Mouse (Mus musculus) midbrain, embryonic 14.5 days (tissue): Measurements from ENCODE around the gene Zfp764. TPM values are rescaled to one million over a fixed set of nuclear protein-coding genes. Genes with fewer than 3 reads are reported as not detected.
A peak's percentile ranks its signal among the peaks of the same experiment; 100 is the strongest.
"Not testable (repeated sequence)": the region's sequence is repeated elsewhere in the genome, so short reads cannot be mapped to it uniquely, and the experiment has no call there.

Experiments
- ATAC-seq: fragments of 200-750 bp; cut with Nextera tagmentation; 2 replicates; pipeline ENCODE4 v1.8.0; 2017; ENCODE audit warnings: moderate number of reproducible peaks, moderate library complexity; ENCODE audit not compliant: low FRiP score, low TSS enrichment
- DNase-seq: peaks from one replicate; pipeline ENCODE4 v3.0.0-alpha.2; 2015
- H3K27ac ChIP-seq: fragments of 300-500 bp; sonication (generic); replicated peaks from 2 replicates; pipeline ENCODE4 v1.5.1; 2014; ENCODE audit warnings: mild to moderate bottlenecking, low read depth, low read length, moderate library complexity
- H3K27me3 ChIP-seq: fragments of 300-500 bp; sonication (generic); 2 replicates; pipeline ENCODE4 v1.6.1; 2014; ENCODE audit warnings: low read length, control low read depth, mixed read lengths; ENCODE audit not compliant: control insufficient read depth, insufficient read depth
- H3K36me3 ChIP-seq: fragments of 300-500 bp; sonication (generic); 2 replicates; pipeline ENCODE4 v1.6.1; 2014; ENCODE audit warnings: low read length, control low read depth; ENCODE audit not compliant: control insufficient read depth, insufficient read depth
- H3K4me1 ChIP-seq: fragments of 300-500 bp; sonication (generic); 2 replicates; pipeline ENCODE4 v1.6.1; 2014; ENCODE audit warnings: mild to moderate bottlenecking, antibody characterized with exemption, low read length, control low read depth; ENCODE audit not compliant: control insufficient read depth, insufficient read depth
- H3K4me2 ChIP-seq: fragments of 300-500 bp; sonication (generic); 2 replicates; pipeline ENCODE4 v1.6.1; 2014; ENCODE audit warnings: mild to moderate bottlenecking, low read length, moderate library complexity
- H3K4me3 ChIP-seq: fragments of 300-500 bp; sonication (generic); replicated peaks from 2 replicates; pipeline ENCODE4 v1.5.1; 2014; ENCODE audit warnings: low read depth, low read length
- H3K9ac ChIP-seq: fragments of 300-500 bp; sonication (generic); replicated peaks from 2 replicates; pipeline ENCODE4 v1.6.1; 2014; ENCODE audit warnings: mild to moderate bottlenecking, low read length, moderate library complexity
- H3K9me3 ChIP-seq: fragments of 300-500 bp; sonication (generic); 2 replicates; pipeline ENCODE4 v1.6.1; 2016; ENCODE audit warnings: low read length, control low read depth, mixed read lengths; ENCODE audit not compliant: control insufficient read depth
- whole genome bisulfite sequencing: fragments of 180-500 bp; shearing (Covaris S2); extraction: QIAGEN DNeasy Blood & Tissue Kit; methylation state at CpG from one replicate; pipeline ENCODE4 v1.1.7; 2014; 5-methylcytosine and 5-hydroxymethylcytosine counted together
- polyA plus RNA-seq: library from polyadenylated mRNA; unstranded; fragments of >200 nt; fragmentation: Nextera tagmentation; extraction: Ambion mirVana; gene quantifications from 2 replicates; pipeline ENCODE4 v1.2.1, GENCODE M21; 2014

The Zfp764 gene
- polyA plus RNA-seq, 1 experiment from 2014 or later: 5.7 TPM

GRCm38 (mm10) chr7:127393944-127394333 is 12.7 kb downstream of the Zfp764 start:
- H3K4me3 ChIP-seq: peak overlapping the region; percentile 69
- H3K36me3 ChIP-seq: peaks cover 6% of the 10 kb centered on the region; the same call in 1 of the 2 replicates
- WGBS: 28% methylated on average over 7 of the region's 7 CpGs
- H3K27me3 ChIP-seq: no peaks in the 10 kb centered on the region
- peak overlapping the region; percentile 53; the same call in 1 of the 2 replicates for H3K9ac ChIP-seq
- no peak for ATAC-seq
- no peaks in the 10 kb centered on the region for H3K9me3 ChIP-seq
- H3K27ac ChIP-seq: peak overlapping the region; percentile 88
- peaks cover 14% of the 10 kb centered on the region for H3K4me1 ChIP-seq
- peak overlapping the region; percentile 71 for H3K4me2 ChIP-seq
- DNase-seq: no peak

- Histone ChIP-seq H3K4me2 (peak within 1 kb of the TSS; percentile 71), H3K4me3 (peak within 1 kb of the TSS; percentile 69), H3K36me3 (peaks cover 6% of the 10 kb centered on the region; the same call in 1 of the 2 replicates), H3K27ac (peak within 1 kb of the TSS; percentile 88), H3K9me3 (no peaks in the 10 kb centered on the region), H3K27me3 (no peaks in the 10 kb centered on the region), H3K4me1 (peaks cover 14% of the 10 kb centered on the region), H3K9ac (peak within 1 kb of the TSS; percentile 79)
- WGBS: under 1% methylated on average over 45 of the region's 45 CpGs
- ATAC-seq (peak; percentile 90), DNase-seq (peak; percentile 99)
These were observed 13.3 kb downstream of the Zfp764 start, which contains the start of gene E430018J23Rik for GRCm38 (mm10) chr7:127393157-127393943. E430018J23Rik (minus strand) TSS chr7:127393629.

- DNase-seq (no peak), ATAC-seq (no peak)
- H3K9ac ChIP-seq: peak overlapping the region; percentile 79
- peak overlapping the region; percentile 69 for H3K4me3 ChIP-seq
- no peaks in the 10 kb centered on the region for H3K9me3 ChIP-seq
- H3K27ac ChIP-seq: no peak overlapping the region
- WGBS: 87% methylated on average over 8 of the region's 8 CpGs
- H3K4me1 ChIP-seq: peaks cover 14% of the 10 kb centered on the region
- peaks cover 6% of the 10 kb centered on the region; the same call in 1 of the 2 replicates for H3K36me3 ChIP-seq
- no peaks in the 10 kb centered on the region for H3K27me3 ChIP-seq
- peak overlapping the region; percentile 71 for H3K4me2 ChIP-seq
These were observed 14.3 kb downstream of the Zfp764 start for GRCm38 (mm10) chr7:127392251-127392824.

- Histone ChIP-seq H3K27ac (no peak overlapping the region), H3K4me2 (no peak overlapping the region), H3K4me1 (peaks cover 14% of the 10 kb centered on the region), H3K9me3 (no peaks in the 10 kb centered on the region), H3K9ac (no peak overlapping the region), H3K36me3 (peaks cover 6% of the 10 kb centered on the region; the same call in 1 of the 2 replicates), H3K27me3 (no peaks in the 10 kb centered on the region), H3K4me3 (no peak overlapping the region)
- WGBS: 95% methylated on average over 16 of the region's 16 CpGs
- ATAC-seq: no peak
- DNase-seq: no peak
These were observed 15.1 kb downstream of the Zfp764 start for GRCm38 (mm10) chr7:127391538-127391937.

- H3K27me3 ChIP-seq: no peaks in the 10 kb centered on the region
- H3K36me3 ChIP-seq: peaks cover 6% of the 10 kb centered on the region; the same call in 1 of the 2 replicates
- WGBS: 77% methylated on average over 7 of the region's 7 CpGs
- H3K9me3 ChIP-seq: no peaks in the 10 kb centered on the region
- no peak overlapping the region for H3K9ac ChIP-seq
- no peak overlapping the region for H3K27ac ChIP-seq
- DNase-seq: no peak
- no peak for ATAC-seq
- H3K4me2 ChIP-seq: no peak overlapping the region
- peaks cover 19% of the 10 kb centered on the region for H3K4me1 ChIP-seq
- H3K4me3 ChIP-seq: no peak overlapping the region
These were observed 16.3 kb downstream of the Zfp764 start for GRCm38 (mm10) chr7:127390306-127390705.

GRCm38 (mm10) chr7:127388201-127388600 is 18.4 kb downstream of the Zfp764 start:
- not testable (repeated sequence) for H3K9me3 ChIP-seq, ATAC-seq, DNase-seq, H3K27ac ChIP-seq, H3K4me2 ChIP-seq, H3K27me3 ChIP-seq, H3K36me3 ChIP-seq, H3K4me3 ChIP-seq, H3K9ac ChIP-seq
- peaks cover 13% of the 10 kb centered on the region for H3K4me1 ChIP-seq

GRCm38 (mm10) chr7:127386641-127387392 is 19.8 kb downstream of the Zfp764 start, which contains the start of gene 9130019O22Rik:
9130019O22Rik (minus strand) TSS chr7:127387166.
- Histone ChIP-seq H3K4me2 (peak within 1 kb of the TSS; percentile 67), H3K4me3 (peak within 1 kb of the TSS; percentile 52), H3K27me3 (no peaks in the 10 kb centered on the region), H3K4me1 (0 out of 2 replicates have a peak, but pooled peaks cover 5% of the 10 kb centered on the region), H3K9ac (peak within 1 kb of the TSS; percentile 55), H3K36me3 (peaks cover 8% of the 10 kb centered on the region; the same call in 1 of the 2 replicates), H3K9me3 (no peaks in the 10 kb centered on the region), H3K27ac (peak within 1 kb of the TSS; percentile 37; the same call in 1 of the 2 replicates)
- 15% methylated on average over 37 of the region's 38 CpGs for WGBS
- ATAC-seq (peak; percentile 87), DNase-seq (peak; percentile 94)

GRCm38 (mm10) chr7:127385560-127385959 is 21.1 kb downstream of the Zfp764 start:
- WGBS: 91% methylated on average over 4 of the region's 4 CpGs
- not testable (repeated sequence) for H3K4me2 ChIP-seq, H3K4me1 ChIP-seq, H3K4me3 ChIP-seq, ATAC-seq, H3K27ac ChIP-seq, H3K27me3 ChIP-seq, DNase-seq, H3K9ac ChIP-seq, H3K9me3 ChIP-seq, H3K36me3 ChIP-seq
